Mouse (Mus musculus): ENCODE data around the gene Mptx1.

DNA sequence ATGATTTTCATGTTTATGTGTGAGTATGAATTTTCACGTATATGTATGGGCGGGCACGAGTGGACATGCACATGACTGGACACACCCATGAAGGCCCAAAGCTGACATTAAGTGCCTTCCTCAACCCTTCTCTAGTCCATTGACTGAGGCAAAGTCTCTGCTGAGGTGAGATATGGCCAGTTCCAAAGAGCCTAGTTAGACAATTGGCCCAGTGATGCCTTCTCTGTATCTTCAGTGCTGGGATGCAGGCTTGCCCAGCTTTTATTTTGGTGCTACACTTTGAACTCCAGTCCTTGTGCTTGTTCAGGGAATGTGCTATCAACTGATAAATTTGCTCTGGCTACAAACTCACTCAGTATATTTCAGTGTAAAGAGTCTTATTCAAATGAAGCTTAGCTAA, 43.5 kb downstream of the Mptx1 start:
- TF ChIP-seq CTCF (IDR thresholded peaks at IDR 0.05; ENCODE audit: insufficient read depth, low read length) = no peak
- no peak for TF ChIP-seq POLR2A (IDR thresholded peaks at IDR 0.05; ENCODE audit: borderline replicate concordance, extremely low read depth, low read depth, low read length)

Data from lung, adult 2 months (tissue).